Mouse (Mus musculus) kidney, embryonic 16.5 days (tissue): ENCODE measurements around the gene Dennd1a. TPM values are rescaled to one million over a fixed set of nuclear protein-coding genes. Genes with fewer than 3 reads are reported as not detected.

Experiments
- ATAC-seq: fragments of 200-750 bp; cut with Nextera tagmentation; 2 replicates; pipeline ENCODE4 v1.8.0; 2017; ENCODE audit warnings: moderate TSS enrichment; ENCODE audit not compliant: low FRiP score, low TSS enrichment
- H3K27ac ChIP-seq: fragments of 300-500 bp; sonication (generic); 2 replicates; pipeline ENCODE4 v1.5.1; 2014; ENCODE audit warnings: low read length
- H3K27me3 ChIP-seq: fragments of 300-500 bp; sonication (generic); 2 replicates; pipeline ENCODE4 v1.6.1; 2014; ENCODE audit warnings: low read length, control low read depth, mixed read lengths; ENCODE audit not compliant: insufficient read depth
- H3K36me3 ChIP-seq: fragments of 300-500 bp; sonication (generic); 2 replicates; pipeline ENCODE4 v1.6.1; 2014; ENCODE audit warnings: low read length, control low read depth, mixed read lengths; ENCODE audit not compliant: insufficient read depth
- H3K4me1 ChIP-seq: fragments of 300-500 bp; sonication (generic); 2 replicates; pipeline ENCODE4 v1.6.1; 2014; ENCODE audit warnings: low read length, control low read depth, mixed read lengths; ENCODE audit not compliant: insufficient read depth
- H3K4me2 ChIP-seq: fragments of 300-500 bp; sonication (generic); replicated peaks from 2 replicates; pipeline ENCODE4 v1.6.1; 2014; ENCODE audit warnings: low read depth, low read length
- H3K4me3 ChIP-seq: fragments of 300-500 bp; sonication (generic); 2 replicates; pipeline ENCODE4 v1.5.1; 2014; ENCODE audit warnings: mild to moderate bottlenecking, low read length
- H3K9ac ChIP-seq: fragments of 300-500 bp; sonication (generic); replicated peaks from 2 replicates; pipeline ENCODE4 v1.6.1; 2014; ENCODE audit warnings: low read length
- H3K9me3 ChIP-seq: fragments of 300-500 bp; sonication (generic); 2 replicates; pipeline ENCODE4 v1.6.1; 2016; ENCODE audit warnings: low read length, control low read depth
- WGBS: fragments of 180-500 bp; shearing (Covaris S2); extraction: QIAGEN DNeasy Blood & Tissue Kit; methylation state at CpG from one replicate; pipeline ENCODE4 v1.1.7; 2014; 5-methylcytosine and 5-hydroxymethylcytosine counted together
- polyA plus RNA-seq: library from polyadenylated mRNA; unstranded; fragments of >200 nt; fragmentation: Nextera tagmentation; extraction: Ambion mirVana; gene quantifications from 2 replicates; pipeline ENCODE4 v1.2.1, GENCODE M21; 2015

The Dennd1a gene
- polyA plus RNA-seq, 1 experiment from 2014 or later = 14.3 TPM

DNA sequence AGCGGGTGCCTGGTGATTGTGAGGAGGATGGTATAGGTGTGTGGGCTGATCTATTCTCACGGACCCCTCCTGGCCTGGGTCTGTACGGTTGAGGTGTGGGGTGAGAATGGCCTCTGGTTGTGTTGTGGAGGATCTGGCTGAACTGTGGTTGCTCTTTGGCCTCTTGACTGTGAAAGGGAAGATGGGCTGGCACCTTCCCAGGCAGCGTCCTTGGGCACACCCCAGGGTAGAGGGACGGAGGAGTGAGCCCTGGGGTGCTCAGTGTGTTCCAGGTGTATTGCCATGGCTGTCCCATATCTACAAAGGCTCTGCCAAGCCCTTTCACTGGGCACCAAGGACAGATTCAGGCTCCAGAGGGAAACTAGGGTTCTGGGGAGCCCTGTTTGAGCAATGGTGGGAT is 498.2 kb downstream of the Dennd1a start:
- Histone ChIP-seq H3K36me3 (no peaks in the 10 kb centered on the region), H3K27ac (no peak overlapping the region; the same call in 1 of the 2 replicates), H3K27me3 (peaks cover 12% of the 10 kb centered on the region; the same call in 1 of the 2 replicates), H3K9me3 (no peaks in the 10 kb centered on the region), H3K9ac (no peak overlapping the region), H3K4me1 (peaks cover 14% of the 10 kb centered on the region), H3K4me3 (no peak overlapping the region), H3K4me2 (no peak overlapping the region)
- no peak for ATAC-seq
- 67% methylated on average over 5 of the region's 5 CpGs for WGBS

DNA sequence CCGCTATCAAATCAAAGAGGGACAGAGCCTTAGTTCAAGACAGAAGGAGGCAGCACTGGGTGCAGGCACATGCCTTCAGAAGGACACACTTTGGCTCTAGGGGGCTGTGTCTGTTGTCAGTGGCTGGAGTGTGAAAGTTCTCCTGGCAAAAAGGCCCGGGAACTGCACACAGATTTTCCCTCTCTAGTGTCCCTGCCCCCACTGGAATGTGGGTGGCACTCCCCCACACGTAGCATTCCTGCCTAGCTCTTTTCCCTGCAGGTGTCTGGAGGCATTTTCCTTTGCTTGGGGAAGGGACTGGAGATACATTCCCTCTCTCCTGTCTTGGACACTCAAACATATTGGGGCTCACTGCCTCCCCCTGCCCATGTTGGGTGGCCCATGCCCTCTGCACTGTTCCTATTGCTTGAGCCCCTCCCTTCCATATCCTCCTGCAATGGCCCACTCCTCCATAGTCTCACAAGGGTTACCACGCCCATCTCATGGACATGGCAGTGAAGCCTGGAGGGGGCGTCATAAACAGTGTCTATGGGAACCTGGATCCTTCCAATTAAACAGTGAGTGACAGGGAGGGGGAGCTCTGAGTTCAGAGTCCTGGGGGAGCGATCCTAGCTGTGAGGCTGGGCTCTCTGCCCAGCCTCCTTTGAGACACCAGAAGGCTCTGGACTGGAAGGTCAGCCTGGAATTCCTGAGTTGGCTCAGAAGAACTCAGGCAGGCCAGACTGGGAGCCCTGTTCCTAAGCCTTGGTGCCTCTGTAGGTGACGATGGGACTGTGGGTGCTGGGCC is 498.8 kb downstream of the Dennd1a start:
- H3K27ac ChIP-seq = peak overlapping the region; percentile 2
- WGBS = 39% methylated on average over 7 of the region's 7 CpGs

DNA sequence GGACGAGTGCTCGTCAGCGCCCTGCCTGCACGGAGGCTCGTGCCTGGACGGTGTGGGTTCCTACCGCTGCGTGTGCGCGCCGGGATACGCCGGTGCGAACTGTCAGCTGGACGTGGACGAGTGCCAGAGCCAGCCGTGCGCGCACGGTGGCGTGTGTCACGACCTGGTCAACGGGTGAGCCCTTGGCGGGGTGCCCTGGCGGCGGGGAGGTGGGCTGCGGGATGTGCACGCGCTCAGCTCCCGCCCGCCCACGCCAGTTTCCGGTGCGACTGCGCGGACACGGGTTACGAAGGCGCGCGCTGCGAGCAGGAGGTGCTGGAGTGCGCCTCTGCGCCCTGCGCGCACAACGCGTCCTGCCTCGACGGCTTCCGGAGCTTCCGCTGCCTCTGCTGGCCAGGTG is 500.7 kb downstream of the Dennd1a start:
- peak overlapping the region; percentile 50 for H3K4me2 ChIP-seq

More for the DNA sequence above, 498.8 kb downstream of the Dennd1a start:
- peak; percentile 17; the same call in 1 of the 2 replicates for ATAC-seq
- H3K36me3 ChIP-seq = no peaks in the 10 kb centered on the region
- H3K9ac ChIP-seq = no peak overlapping the region
- H3K27me3 ChIP-seq = peaks cover 12% of the 10 kb centered on the region; the same call in 1 of the 2 replicates
- no peaks in the 10 kb centered on the region for H3K9me3 ChIP-seq
- peaks cover 15% of the 10 kb centered on the region for H3K4me1 ChIP-seq
- no peak overlapping the region for H3K4me2 ChIP-seq
- no peak overlapping the region for H3K4me3 ChIP-seq

DNA sequence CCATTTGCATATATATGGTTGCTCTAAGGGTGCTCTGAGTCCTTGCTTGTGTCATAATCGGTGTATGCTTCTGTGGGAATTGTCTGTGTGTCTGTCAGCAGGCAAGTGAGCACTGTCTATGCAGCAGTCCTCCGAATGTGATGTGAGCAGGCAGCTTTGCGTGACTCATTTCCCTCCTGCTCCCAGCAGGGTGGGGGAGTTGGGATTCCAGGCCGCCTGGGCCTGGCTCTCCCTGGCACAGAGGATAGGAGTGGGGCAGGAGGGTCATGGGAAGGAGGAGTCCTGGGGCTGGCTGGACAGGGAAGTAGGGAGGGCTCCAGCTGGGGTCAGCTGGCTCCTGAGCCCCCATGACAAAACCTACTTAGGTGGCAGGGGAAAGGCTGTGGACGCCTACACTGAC is 502.7 kb downstream of the Dennd1a start:
- Histone ChIP-seq H3K4me2 (no peak overlapping the region), H3K27ac (no peak overlapping the region; the same call in 1 of the 2 replicates), H3K4me1 (peaks cover 39% of the 10 kb centered on the region), H3K36me3 (no peaks in the 10 kb centered on the region), H3K9ac (no peak overlapping the region), H3K9me3 (no peaks in the 10 kb centered on the region), H3K4me3 (no peak overlapping the region), H3K27me3 (peaks cover 6% of the 10 kb centered on the region; the same call in 1 of the 2 replicates)
- peak; percentile 74 for ATAC-seq
- 39% methylated on average over 5 of the region's 5 CpGs for WGBS

More for the DNA sequence above, 500.7 kb downstream of the Dennd1a start:
- no peak for ATAC-seq
- no peaks in the 10 kb centered on the region for H3K9me3 ChIP-seq
- peaks cover 22% of the 10 kb centered on the region for H3K4me1 ChIP-seq
- H3K27ac ChIP-seq = no peak overlapping the region
- H3K4me3 ChIP-seq = peak overlapping the region; percentile 28; the same call in 1 of the 2 replicates
- no peaks in the 10 kb centered on the region for H3K36me3 ChIP-seq
- H3K27me3 ChIP-seq = peaks cover 6% of the 10 kb centered on the region; the same call in 1 of the 2 replicates
- no peak overlapping the region for H3K9ac ChIP-seq
- 34% methylated on average over 52 of the region's 52 CpGs for WGBS

DNA sequence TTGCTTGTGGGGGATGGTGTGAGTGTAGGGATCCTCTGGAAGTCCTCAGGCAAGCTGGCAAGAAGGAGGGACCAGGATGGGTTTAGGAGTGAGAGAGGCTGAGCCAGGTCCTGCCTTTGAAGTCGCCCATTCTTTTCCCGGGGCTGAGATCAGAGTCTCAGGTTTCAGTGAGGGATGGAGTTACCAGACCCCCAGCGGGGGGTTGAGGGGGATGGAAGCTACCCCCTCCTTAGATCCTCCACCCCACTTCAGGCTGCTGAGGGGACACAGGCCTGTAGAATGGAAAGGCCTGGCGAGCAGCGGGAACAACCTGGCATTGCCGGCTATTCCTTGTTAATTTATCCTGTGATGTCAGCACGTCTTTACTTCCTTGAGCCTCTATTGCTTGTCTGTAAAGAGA is 505.2 kb downstream of the Dennd1a start:
- no peaks in the 10 kb centered on the region for H3K36me3 ChIP-seq
- no peaks in the 10 kb centered on the region for H3K9me3 ChIP-seq
- H3K27me3 ChIP-seq = peaks cover 12% of the 10 kb centered on the region; the same call in 1 of the 2 replicates
- H3K4me2 ChIP-seq = no peak overlapping the region
- no peak for ATAC-seq
- H3K27ac ChIP-seq = no peak overlapping the region
- H3K4me1 ChIP-seq = peaks cover 38% of the 10 kb centered on the region
- H3K9ac ChIP-seq = no peak overlapping the region
- H3K4me3 ChIP-seq = no peak overlapping the region
- WGBS = 22% methylated on average over 7 of the region's 7 CpGs

DNA sequence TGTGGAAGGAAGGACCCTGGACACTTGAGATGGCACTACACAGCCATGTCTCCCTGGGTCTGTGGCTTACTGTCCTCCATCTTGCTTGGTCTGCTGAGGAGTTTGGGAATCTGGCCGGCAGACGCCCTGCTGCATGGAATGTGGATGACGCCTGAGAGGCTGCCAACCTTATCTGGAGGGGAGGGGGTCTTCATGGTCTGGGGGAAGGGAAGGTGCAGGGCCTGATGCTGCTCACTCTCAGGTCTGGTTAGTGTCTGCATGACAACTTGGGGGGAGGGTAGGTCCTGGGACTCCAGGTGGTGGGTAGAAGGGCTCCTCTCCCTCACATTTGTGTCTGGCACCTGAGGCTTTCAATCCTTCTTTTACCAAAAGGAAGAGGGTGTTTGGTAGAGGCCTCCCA is 505.8 kb downstream of the Dennd1a start:
- H3K9me3 ChIP-seq = no peaks in the 10 kb centered on the region
- H3K27me3 ChIP-seq = peaks cover 15% of the 10 kb centered on the region; the same call in 1 of the 2 replicates
- no peak overlapping the region for H3K4me3 ChIP-seq
- no peaks in the 10 kb centered on the region for H3K36me3 ChIP-seq
- ATAC-seq = no peak
- no peak overlapping the region for H3K4me2 ChIP-seq
- H3K27ac ChIP-seq = no peak overlapping the region
- H3K4me1 ChIP-seq = peaks cover 44% of the 10 kb centered on the region
- 42% methylated on average over 3 of the region's 3 CpGs for WGBS
- H3K9ac ChIP-seq = no peak overlapping the region

DNA sequence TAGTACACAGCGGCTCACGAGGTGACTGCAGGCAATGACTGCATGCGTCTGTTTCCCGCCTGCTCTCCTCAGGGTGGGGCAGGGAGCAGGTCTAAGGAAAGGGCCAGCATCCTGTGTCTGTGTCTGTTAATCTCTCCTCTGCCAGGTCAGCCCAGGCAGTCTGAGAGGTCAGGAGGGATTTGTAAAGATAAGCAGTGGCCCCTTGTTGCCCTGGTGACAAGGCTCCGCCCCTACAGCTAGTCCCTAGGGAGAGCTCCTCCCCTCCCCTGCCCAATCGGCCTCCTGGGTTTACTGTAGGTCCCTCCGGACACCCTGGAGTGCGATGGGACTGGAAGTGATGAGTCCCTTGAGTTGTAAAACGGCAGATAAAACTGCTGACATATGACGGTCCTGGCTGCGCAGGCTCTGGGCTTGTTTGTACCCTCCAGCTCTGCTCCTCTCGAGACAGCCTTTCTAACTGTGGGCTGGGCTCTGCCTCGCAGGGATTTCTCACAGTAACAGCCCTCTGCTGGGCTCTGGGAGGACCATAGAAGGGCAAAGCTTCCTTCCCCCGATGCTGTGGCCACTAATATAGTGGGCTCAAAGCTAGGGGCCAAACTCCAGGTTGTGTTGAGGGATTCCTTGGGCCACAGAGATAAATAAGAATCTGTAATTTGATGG is 506.8 kb downstream of the Dennd1a start:
- Histone ChIP-seq H3K27me3 (peaks cover 11% of the 10 kb centered on the region; the same call in 1 of the 2 replicates), H3K36me3 (no peaks in the 10 kb centered on the region), H3K4me3 (peak overlapping the region; percentile 25), H3K4me1 (peaks cover 54% of the 10 kb centered on the region), H3K9ac (peak overlapping the region; percentile 31), H3K27ac (peak overlapping the region; percentile 57; the same call in 1 of the 2 replicates), H3K9me3 (no peaks in the 10 kb centered on the region), H3K4me2 (peak overlapping the region; percentile 49)
- ATAC-seq = peak; percentile 31
- WGBS = 1% methylated on average over 14 of the region's 14 CpGs

DNA sequence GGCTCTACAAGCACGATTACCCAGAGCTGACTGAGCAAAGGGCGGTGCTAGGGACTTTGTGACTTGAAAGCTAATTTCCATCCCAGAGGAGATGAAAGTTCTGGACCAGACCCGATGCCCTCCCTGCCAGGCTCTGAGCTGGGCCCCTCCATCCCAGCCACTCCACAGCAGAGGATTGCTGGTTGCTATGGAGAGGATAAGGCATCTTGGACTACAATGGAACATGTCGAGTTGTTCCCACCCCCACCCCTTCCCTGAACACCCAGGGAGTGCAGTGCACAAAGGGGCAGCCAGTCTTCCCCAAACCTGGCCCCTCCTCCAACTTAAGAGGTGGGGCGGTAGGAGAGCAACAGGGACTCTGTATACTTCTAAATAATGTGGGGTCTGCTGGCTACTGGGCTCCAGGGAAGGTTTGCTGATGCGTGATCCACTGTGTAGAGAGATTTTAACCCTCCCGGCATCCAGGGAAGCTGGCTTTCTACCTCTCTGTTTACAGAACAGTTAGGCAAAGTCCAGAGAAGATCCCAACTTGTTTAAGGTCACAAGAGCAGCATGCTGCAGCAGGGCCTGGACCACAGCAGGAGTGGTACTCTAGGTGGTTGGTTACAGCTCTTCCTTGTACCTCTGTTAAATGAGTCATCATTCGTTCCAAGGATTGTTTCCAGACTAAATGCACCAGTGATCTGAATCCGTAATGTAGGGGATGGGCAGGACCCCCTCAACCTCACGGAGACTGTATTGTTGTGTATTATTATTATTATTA is 509.1 kb downstream of the Dennd1a start:
- Histone ChIP-seq H3K9ac (no peak overlapping the region), H3K4me2 (peak overlapping the region; percentile 59), H3K36me3 (no peaks in the 10 kb centered on the region), H3K9me3 (no peaks in the 10 kb centered on the region), H3K27ac (no peak overlapping the region), H3K4me3 (no peak overlapping the region), H3K4me1 (peaks cover 51% of the 10 kb centered on the region), H3K27me3 (peaks cover 11% of the 10 kb centered on the region; the same call in 1 of the 2 replicates)
- WGBS = 37% methylated on average over 10 of the region's 10 CpGs
- no peak for ATAC-seq

DNA sequence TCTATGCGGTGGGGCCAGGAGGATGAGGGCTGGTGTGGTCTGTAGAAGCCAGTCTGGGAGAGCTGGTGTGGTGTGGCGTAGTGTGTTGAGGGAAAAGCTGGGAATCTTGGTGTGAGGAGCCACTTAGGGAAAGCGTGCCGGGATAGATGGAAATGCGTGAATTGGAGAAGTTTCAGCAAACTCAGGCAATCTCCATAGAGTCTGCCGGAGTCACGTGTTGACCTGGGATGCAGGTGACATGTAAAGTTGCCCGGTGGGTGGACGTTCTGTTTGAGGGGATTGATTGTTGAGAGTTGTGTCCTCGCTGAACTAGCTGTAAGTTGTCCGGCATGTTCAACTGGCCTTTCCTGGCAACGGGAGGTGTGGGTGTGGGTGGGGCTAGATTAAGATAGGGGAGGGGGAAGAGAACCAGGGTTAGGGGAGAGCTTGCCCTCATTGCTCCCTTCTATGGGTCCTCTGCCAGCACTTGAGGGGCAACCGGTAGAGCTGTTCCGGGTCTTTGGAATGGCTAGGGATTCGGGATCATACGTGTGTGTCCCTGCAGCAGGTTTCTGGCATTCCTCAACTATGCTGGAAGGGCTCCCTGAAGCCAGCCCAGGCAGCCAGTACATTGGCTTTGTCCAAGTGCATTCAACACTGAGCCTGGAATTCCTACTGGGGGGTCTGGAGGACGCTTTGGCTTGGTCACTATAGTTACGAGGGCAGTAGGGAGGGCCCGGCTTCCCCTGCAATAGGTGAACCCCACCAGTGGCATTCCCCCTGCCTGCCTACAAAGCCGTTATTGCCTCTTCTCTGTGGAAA is 510.4 kb downstream of the Dennd1a start:
- H3K36me3 ChIP-seq = no peaks in the 10 kb centered on the region
- peaks cover 47% of the 10 kb centered on the region for H3K4me1 ChIP-seq
- WGBS = 16% methylated on average over 20 of the region's 20 CpGs
- ATAC-seq = no peak
- H3K4me2 ChIP-seq = peak overlapping the region; percentile 59
- no peaks in the 10 kb centered on the region for H3K9me3 ChIP-seq
- H3K9ac ChIP-seq = peak overlapping the region; percentile 47; the same call in 1 of the 2 replicates
- H3K27ac ChIP-seq = no peak overlapping the region
- peak overlapping the region; percentile 45 for H3K4me3 ChIP-seq
- H3K27me3 ChIP-seq = peaks cover 11% of the 10 kb centered on the region; the same call in 1 of the 2 replicates
